Mouse (Mus musculus): ENCODE data around the gene S1pr5.

GRCm38 (mm10) chr9:21273094-21273493, 24.9 kb upstream of the S1pr5 start:
- TF ChIP-seq CTCF (IDR thresholded peaks at IDR 0.05; ENCODE audit: low read depth, low read length): no peak
- no peak for TF ChIP-seq POLR2A (IDR thresholded peaks at IDR 0.05; ENCODE audit: borderline replicate concordance, low read depth, low read length)

Data from bone marrow macrophage, adult 2 months (primary cell).